Mouse (Mus musculus) olfactory bulb, adult 2 months (tissue): ENCODE data around the gene Gm7347. TPM values are rescaled to one million over a fixed set of nuclear protein-coding genes. Genes with fewer than 3 reads are reported as not detected.
"Not testable (repeated sequence)": the region's sequence is repeated elsewhere in the genome, so short reads cannot be mapped to it uniquely, and the experiment has no call there.

Experiments used
- H3K27ac ChIP-seq: fragments of 200-500 bp; 2 replicates; pipeline ENCODE4 v1.5.1; 2012; ENCODE audit warnings: low read depth, low read length; ENCODE audit not compliant: insufficient read depth
- H3K4me1 ChIP-seq: fragments of 200-500 bp; 2 replicates; pipeline ENCODE4 v1.6.1; 2012; ENCODE audit warnings: low read length; ENCODE audit not compliant: control insufficient read depth, insufficient read depth
- H3K4me3 ChIP-seq: fragments of 200-500 bp; 2 replicates; pipeline ENCODE4 v1.5.1; 2012; ENCODE audit warnings: mild to moderate bottlenecking, low read depth, low read length, moderate library complexity; ENCODE audit not compliant: insufficient read depth
- CTCF ChIP-seq: fragments of 200-500 bp; IDR thresholded peaks from 2 replicates; pipeline ENCODE4 v1.5.1; 2012; ENCODE audit warnings: low read depth, mild to moderate bottlenecking, low read length, moderate library complexity; ENCODE audit not compliant: insufficient read depth
- POLR2A ChIP-seq: fragments of 200-500 bp; IDR thresholded peaks from 2 replicates; pipeline ENCODE4 v1.6.1; 2012; ENCODE audit warnings: mild to moderate bottlenecking, low read depth, low read length, moderate library complexity; ENCODE audit not compliant: insufficient read depth
- WGBS: fragments of 180-500 bp; shearing (Covaris S2); methylation state at CpG from one replicate; pipeline ENCODE4 v1.1.7; 2018; 5-methylcytosine and 5-hydroxymethylcytosine counted together
- polyA plus RNA-seq: library from polyadenylated mRNA; stranded (reverse); fragments of >200 nt; gene quantifications from 2 replicates; pipeline ENCODE4 v1.2.4, GENCODE M21; 2012; ENCODE audit warnings: low replicate concordance; ENCODE audit not compliant: missing spikeins, insufficient read depth, insufficient read length

Gene Gm7347
- not detected in 2 replicates for polyA plus RNA-seq

GRCm38 (mm10) chr5:26058481-26058880 lies at the start of gene Gm7347:
Gene Gm7347, minus strand, starts transcription at chr5:26058581.
- not testable (repeated sequence) for H3K4me3 ChIP-seq, H3K27ac ChIP-seq, H3K4me1 ChIP-seq
- WGBS, result no CpG with 5 or more reads among the region's 2 CpGs

- H3K4me3 ChIP-seq, H3K4me1 ChIP-seq: not testable (repeated sequence)
- WGBS, result no CpG with 5 or more reads among the region's 3 CpGs
Observed at GRCm38 (mm10) chr5:26105262-26105661, 46.9 kb upstream of the Gm7347 start, which contains the start of gene 5031410I06Rik. Gene 5031410I06Rik, minus strand, starts transcription at chr5:26105362.

DNA sequence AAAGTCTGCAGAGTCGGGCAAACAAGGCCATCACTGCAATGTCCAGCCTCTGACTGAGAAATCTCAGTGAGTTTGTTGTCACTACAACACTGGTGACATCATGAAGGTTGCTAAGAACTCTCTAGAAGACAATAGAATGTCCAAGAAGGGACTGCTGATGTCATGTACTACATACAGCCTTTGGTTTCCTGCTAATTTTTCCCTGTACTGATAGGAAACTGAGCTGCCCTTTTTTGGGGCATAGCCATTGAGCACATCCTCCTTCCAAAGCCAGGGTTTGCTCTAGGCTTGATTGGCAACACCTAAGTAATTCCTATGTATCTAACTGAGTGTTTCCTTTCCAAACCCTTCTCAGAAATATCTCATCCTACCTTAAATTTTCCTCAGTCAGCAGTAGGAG lies 30.8 kb upstream of the Gm7347 start, which contains the start of gene Gm10471:
Gene Gm10471 (minus strand): TSS at position 101 of the 400 bp plus-strand sequence.
- H3K4me1 ChIP-seq, H3K4me3 ChIP-seq, H3K27ac ChIP-seq: not testable (repeated sequence)
- 71% methylated on average over 1 of the region's 1 CpGs for WGBS

More at GRCm38 (mm10) chr5:26105262-26105661, 46.9 kb upstream of the Gm7347 start, which contains the start of gene 5031410I06Rik:
- not testable (repeated sequence) for H3K27ac ChIP-seq

- not testable (repeated sequence) for H3K27ac ChIP-seq, H3K4me1 ChIP-seq, H3K4me3 ChIP-seq
Observed at GRCm38 (mm10) chr5:26079023-26079422, 20.6 kb upstream of the Gm7347 start.

GRCm38 (mm10) chr5:26070716-26071115 lies 12.3 kb upstream of the Gm7347 start:
- H3K4me1 ChIP-seq, result no peaks in the 10 kb centered on the region
- TF ChIP-seq POLR2A (no peak), CTCF (no peak)
- WGBS, result 91% methylated on average over 24 of the region's 24 CpGs
- no peak overlapping the region for H3K27ac ChIP-seq
- H3K4me3 ChIP-seq, result no peak overlapping the region

GRCm38 (mm10) chr5:26039458-26039857 lies 18.9 kb downstream of the Gm7347 start, which contains the start of gene Speer4a:
Gene Speer4a, minus strand, starts transcription at chr5:26039558.
- not testable (repeated sequence) for H3K4me1 ChIP-seq, H3K4me3 ChIP-seq, H3K27ac ChIP-seq
- WGBS, result 77% methylated on average over 2 of the region's 2 CpGs

DNA sequence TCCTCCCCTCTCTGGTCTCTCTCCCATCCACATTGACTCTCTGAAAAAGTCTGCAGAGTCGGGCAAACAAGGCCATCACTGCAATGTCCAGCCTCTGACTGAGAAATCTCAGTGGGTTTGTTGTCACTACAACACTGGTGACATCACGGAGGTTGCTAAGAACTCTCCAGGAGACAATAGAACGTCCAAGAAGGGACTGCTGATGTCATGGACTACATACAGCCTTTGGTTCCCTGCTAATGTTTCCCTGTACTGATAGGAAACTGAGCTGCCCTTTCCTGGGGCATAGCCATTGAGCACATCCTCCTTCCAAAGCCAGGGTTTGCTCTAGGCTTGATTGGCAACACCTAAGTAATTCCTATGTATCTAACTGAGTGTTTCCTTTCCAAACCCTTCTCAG lies 35.6 kb downstream of the Gm7347 start, which contains the start of gene Gm5862:
Gene Gm5862 (minus strand): TSS at position 101 of the 400 bp plus-strand sequence.
- H3K4me1 ChIP-seq, H3K27ac ChIP-seq, H3K4me3 ChIP-seq: not testable (repeated sequence)
- no CpG with 5 or more reads among the region's 3 CpGs for WGBS

DNA sequence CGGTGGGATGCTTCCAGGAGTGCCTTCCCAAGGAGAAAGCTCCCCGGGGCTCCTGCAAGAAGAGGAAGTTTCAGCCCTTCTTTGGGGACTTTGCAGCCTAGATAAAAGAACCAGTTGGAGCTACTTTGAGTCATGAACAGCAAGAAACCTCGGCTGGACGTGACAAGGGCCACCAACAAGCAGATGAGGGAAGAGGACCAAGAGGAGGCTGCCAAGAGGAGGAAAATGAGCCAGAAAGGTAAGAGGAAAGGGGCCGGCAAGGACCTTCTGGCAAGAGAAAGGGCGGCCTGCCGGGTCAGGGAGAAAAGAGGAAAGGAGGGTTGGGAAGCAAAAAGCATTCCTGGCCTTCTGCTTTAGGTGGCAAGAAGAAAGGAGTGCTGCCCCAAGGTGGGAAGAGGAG lies 50.7 kb downstream of the Gm7347 start:
- H3K4me1 ChIP-seq, H3K27ac ChIP-seq, H3K4me3 ChIP-seq: not testable (repeated sequence)
- WGBS, result 64% methylated on average over 7 of the region's 7 CpGs

DNA sequence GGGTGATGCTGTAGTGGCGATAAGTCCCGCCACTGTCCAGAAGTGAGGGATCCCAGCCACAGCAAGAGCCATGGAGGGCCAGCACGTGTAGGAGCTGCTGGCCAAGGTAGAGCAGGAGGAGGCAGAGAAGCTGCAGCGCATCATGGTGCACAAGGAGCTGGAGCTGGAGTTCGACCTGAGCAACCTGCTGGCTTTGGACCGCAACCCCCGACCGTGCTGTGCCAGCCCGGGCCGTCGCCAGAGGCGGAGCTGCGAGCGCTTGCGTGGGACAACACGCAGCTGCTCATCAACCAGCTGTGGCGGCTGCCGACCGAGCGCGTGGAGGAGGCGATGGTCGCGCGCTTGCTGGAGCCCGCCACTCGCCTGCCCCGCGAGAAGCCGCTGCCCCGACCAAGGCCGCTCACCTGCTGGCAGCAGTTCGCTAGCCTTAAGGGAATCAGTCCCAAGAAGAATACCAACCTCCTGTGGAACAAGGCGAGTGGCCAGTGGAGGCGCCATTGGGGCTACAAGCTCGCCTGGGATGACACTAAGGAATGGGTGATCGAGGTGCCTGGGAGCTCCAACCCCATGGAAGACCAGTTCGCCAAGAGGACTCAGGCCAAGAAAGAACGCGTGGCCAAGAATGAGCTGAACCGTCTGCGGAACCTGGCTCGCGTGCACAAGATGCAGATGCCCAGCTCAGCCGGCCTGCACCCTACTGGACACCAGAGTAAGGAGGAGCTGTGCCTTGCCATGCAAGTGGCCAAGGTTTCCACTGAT lies 51.3 kb downstream of the Gm7347 start:
- not testable (repeated sequence) for H3K4me1 ChIP-seq, H3K27ac ChIP-seq
- 20% methylated on average over 45 of the region's 45 CpGs for WGBS
- peak overlapping the region; percentile 27 for H3K4me3 ChIP-seq

- not testable (repeated sequence) for H3K4me3 ChIP-seq, H3K4me1 ChIP-seq, H3K27ac ChIP-seq
- 92% methylated on average over 1 of the region's 2 CpGs for WGBS
Observed at GRCm38 (mm10) chr5:26004698-26005097, 53.7 kb downstream of the Gm7347 start, which contains the start of gene Gm1979. Gene Gm1979, minus strand, starts transcription at chr5:26004798.

Other genes with a start within 250 kb of the Gm7347 start
- gene Gm21663, start 116.2 kb downstream of the Gm7347 start, polyA plus RNA-seq, result not detected in 2 replicates
- not detected in 2 replicates for gene Gm21671, start 104.2 kb downstream of the Gm7347 start, polyA plus RNA-seq
- gene Gm21680, start 85.9 kb downstream of the Gm7347 start, polyA plus RNA-seq, result not detected in 2 replicates
- gene Gm21698, start 69.9 kb downstream of the Gm7347 start, polyA plus RNA-seq, result not detected in 2 replicates
- not detected in 2 replicates for gene Gm1979, start 53.8 kb downstream of the Gm7347 start, polyA plus RNA-seq
- not detected in 2 replicates for gene Gm5862, start 35.7 kb downstream of the Gm7347 start, polyA plus RNA-seq
- not detected in 2 replicates for gene Speer4a, start 19.0 kb downstream of the Gm7347 start, polyA plus RNA-seq
- not detected in 2 replicates for gene Gm10471, start 30.7 kb upstream of the Gm7347 start, polyA plus RNA-seq
- not detected in 2 replicates for gene 5031410I06Rik, start 46.8 kb upstream of the Gm7347 start, polyA plus RNA-seq
- gene Gm10220, start 62.8 kb upstream of the Gm7347 start, polyA plus RNA-seq, result not detected in 2 replicates
- not detected in 2 replicates for gene Gm7361, start 199.1 kb upstream of the Gm7347 start, polyA plus RNA-seq